Mouse (Mus musculus): ENCODE results near the gene Cd84. TPM values are rescaled to one million over a fixed set of nuclear protein-coding genes. Genes with fewer than 3 reads are reported as not detected.

Cd84 gene
- total and polyA plus RNA-seq, 3 experiments = 12.7 to 24.3 (median 17.4) TPM

DNA sequence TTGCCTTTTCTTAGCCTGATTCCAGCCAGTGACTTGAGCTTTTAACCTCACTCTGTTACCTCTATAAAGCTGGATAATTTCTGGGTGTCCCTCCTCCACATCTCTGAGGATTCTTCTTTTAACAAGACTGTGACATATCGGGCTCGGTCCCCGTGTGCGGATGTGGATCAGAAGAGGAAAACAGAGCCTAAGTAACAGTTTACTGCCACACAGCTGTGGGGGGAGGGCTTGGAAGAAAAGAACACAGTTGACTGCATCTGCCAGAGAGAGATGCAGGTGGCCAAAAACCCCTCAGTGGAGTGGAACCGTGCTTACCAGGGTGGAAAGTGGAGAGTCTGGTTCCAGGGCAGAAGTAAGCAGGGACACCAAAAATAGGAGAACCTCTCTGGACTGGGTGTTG is 79.7 kb downstream of the Cd84 start (continued):
- TF ChIP-seq MYC (IDR thresholded peaks at IDR 0.05; ENCODE audit: low read depth, low read length) (peak; percentile 49), ZMIZ1 (IDR thresholded peaks at IDR 0.05; ENCODE audit: low read depth, low read length) (0 out of 2 replicates have a peak, but pooled peaks have one; percentile 26), MAZ (IDR thresholded peaks at IDR 0.05; ENCODE audit: low read depth, low read length) (peak; percentile 82), MAFK (IDR thresholded peaks at IDR 0.05; ENCODE audit: insufficient replicate concordance, low read length) (peak; percentile 74), KAT2A (IDR thresholded peaks at IDR 0.05; ENCODE audit: insufficient replicate concordance, low read length) (0 out of 2 replicates have a peak, but pooled peaks have one; percentile 53), MEF2A (IDR thresholded peaks at IDR 0.05; ENCODE audit: borderline replicate concordance, low read depth, low read length) (peak; percentile 86), ETS1 (conservative IDR thresholded peaks at IDR 0.05; ENCODE audit: low read depth, low read length) (peak; percentile 86), TCF12 (IDR thresholded peaks at IDR 0.05; ENCODE audit: low read depth, low read length) (peak; percentile 96), PAX5 (IDR thresholded peaks at IDR 0.05; ENCODE audit: low read length) (no peak), UBTF (IDR thresholded peaks at IDR 0.05; ENCODE audit: low read depth, low read length) (no peak), BHLHE40 (IDR thresholded peaks at IDR 0.05; ENCODE audit: low read depth, low read length) (peak; percentile 83), IRF4 (IDR thresholded peaks at IDR 0.05; ENCODE audit: low read depth, low read length) (peak; percentile 76), USF2 (conservative IDR thresholded peaks at IDR 0.05; ENCODE audit: low read depth, low read length) (no peak), ELF1 (IDR thresholded peaks at IDR 0.05; ENCODE audit: low read depth, low read length) (peak; percentile 54), SIN3A (IDR thresholded peaks at IDR 0.05; ENCODE audit: low read length) (peak; percentile 96)

DNA sequence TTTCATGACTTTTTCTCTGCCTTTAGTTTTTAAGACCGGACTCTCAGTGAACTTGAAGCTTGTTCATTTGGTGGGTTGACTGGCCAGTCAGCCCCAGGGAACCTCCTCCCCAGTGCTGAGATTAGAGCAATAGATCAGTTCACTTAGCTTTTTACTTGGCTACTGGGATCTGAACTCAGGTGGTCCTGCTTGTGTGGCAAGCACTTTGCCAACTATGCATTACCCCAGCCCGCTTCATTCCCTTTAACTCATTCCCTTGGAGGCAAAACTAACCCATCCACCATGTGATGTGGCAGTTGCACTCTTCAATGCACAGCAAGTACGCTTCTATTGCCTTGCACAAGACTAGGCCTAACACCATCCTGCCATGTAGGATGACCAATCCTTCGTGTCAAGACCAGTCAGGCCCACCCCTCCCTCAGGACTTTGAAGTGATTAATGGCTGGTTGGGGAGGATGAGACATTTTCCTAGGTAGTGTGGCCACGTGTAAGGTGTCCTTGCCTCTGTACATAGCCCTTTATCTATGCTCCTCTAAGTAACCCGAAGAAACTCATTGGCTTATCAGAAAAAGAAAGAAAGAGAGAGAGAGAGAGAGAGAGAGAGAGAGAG is 80.5 kb downstream of the Cd84 start:
- Histone ChIP-seq H3K27ac (ENCODE audit: insufficient read depth, low read depth) (peak overlapping the region; percentile 91), H3K9ac (ENCODE audit: insufficient read depth, low read depth) (peak overlapping the region; percentile 59), H3K36me3 (replicated peaks in 1 of 2; ENCODE audit: control insufficient read depth in 1 of 2, insufficient read depth in 1 of 2, low read length in 1 of 2) (peaks cover 17 to 28% of the 10 kb centered on the region in 2 experiments), H3K9me3 (replicated peaks; ENCODE audit: low read length) (peaks cover 20% of the 10 kb centered on the region), H3K4me1 (ENCODE audit: control insufficient read depth in 1 of 2, insufficient read depth in 2 of 2) (peaks cover 6 to 31% of the 10 kb centered on the region in 2 experiments; a peak in 3 of 4 replicates), H3K4me2 (ENCODE audit: insufficient read depth, low read depth, poor library complexity, severe bottlenecking) (peak overlapping the region; percentile 93), H3K27me3 (replicated peaks) (no peaks in the 10 kb centered on the region), H3K79me2 (replicated peaks; ENCODE audit: control insufficient read depth, extremely low read depth, insufficient read depth, poor library complexity, severe bottlenecking) (peaks cover 38% of the 10 kb centered on the region), H3K4me3 (replicated peaks in 1 of 3; ENCODE audit: low read depth in 2 of 3, low read length in 2 of 3, poor library complexity in 1 of 3) (peak overlapping the region; percentile 43 to 74 (median 64))
- dilution Hi-C loops (cut with MboI; ENCODE audit: extremely low pct_ligation_motif_present, extremely low pct_unique_long_range_greater_than_20kb, low sequenced_read_pairs) (no loop called here), in situ Hi-C loops (cut with MboI; ENCODE audit: low pct_ligation_motif_present, low pct_unique_long_range_greater_than_20kb, low sequenced_read_pairs) (loop anchor here (5.0 kb wide), 1 partner anchor 78 kb away; no protein-coding TSS in a partner anchor)
- peak; percentile 30 for DNase-seq (ENCODE audit: extremely low read depth)
- no peak for TF ChIP-seq ZNF384 (IDR thresholded peaks at IDR 0.05; ENCODE audit: low read depth, low read length)
- no peak for TF ChIP-seq RCOR1 (conservative IDR thresholded peaks at IDR 0.05; ENCODE audit: low read depth, low read length)
- no peak for TF ChIP-seq JUND (conservative IDR thresholded peaks at IDR 0.05; ENCODE audit: low read depth, low read length)
- peak; percentile 11; the same call in 1 of the 2 replicates for TF ChIP-seq IRF4 (IDR thresholded peaks at IDR 0.05; ENCODE audit: low read depth, low read length)
- TF ChIP-seq MEF2A (IDR thresholded peaks at IDR 0.05; ENCODE audit: borderline replicate concordance, low read depth, low read length) = no peak
- TF ChIP-seq CHD2 (IDR thresholded peaks at IDR 0.05; ENCODE audit: low read length) = 0 out of 2 replicates have a peak, but pooled peaks have one; percentile 36
- no peak for TF ChIP-seq ZMIZ1 (IDR thresholded peaks at IDR 0.05; ENCODE audit: low read depth, low read length)
- TF ChIP-seq CHD1 (IDR thresholded peaks at IDR 0.05; ENCODE audit: low read depth, low read length) = no peak
- TF ChIP-seq EP300 (IDR thresholded peaks at IDR 0.05; ENCODE audit: low read length) = peak; percentile 42; the same call in 1 of the 2 replicates
- TF ChIP-seq TBP (conservative IDR thresholded peaks at IDR 0.05; ENCODE audit: low read depth, low read length) = no peak
- TF ChIP-seq ZC3H11A (IDR thresholded peaks at IDR 0.05; ENCODE audit: low read depth, low read length) = no peak
- peak; percentile 75 for TF ChIP-seq MXI1 (IDR thresholded peaks at IDR 0.05; ENCODE audit: low read depth, low read length)
- TF ChIP-seq USF2 (conservative IDR thresholded peaks at IDR 0.05; ENCODE audit: low read depth, low read length) = no peak
- TF ChIP-seq NRF1 (IDR thresholded peaks at IDR 0.05; ENCODE audit: low read depth, low read length) = no peak
- no peak for TF ChIP-seq MAZ (IDR thresholded peaks at IDR 0.05; ENCODE audit: low read depth, low read length)
- TF ChIP-seq CTCF (conservative IDR thresholded peaks at IDR 0.05 in 1 of 2, IDR thresholded peaks at IDR 0.05 in 1 of 2; ENCODE audit: low read depth in 2 of 2, low read length in 2 of 2) = no peak
- no peak for TF ChIP-seq GABPA (IDR thresholded peaks at IDR 0.05; ENCODE audit: insufficient replicate concordance, low read depth, low read length)
- TF ChIP-seq HCFC1 (IDR thresholded peaks at IDR 0.05; ENCODE audit: low read depth, low read length) = no peak
- TF ChIP-seq KAT2A (IDR thresholded peaks at IDR 0.05; ENCODE audit: insufficient replicate concordance, low read length) = 0 out of 2 replicates have a peak, but pooled peaks have one; percentile 28
- TF ChIP-seq RAD21 (IDR thresholded peaks at IDR 0.05; ENCODE audit: low read depth, low read length) = no peak
- no peak for TF ChIP-seq ETS1 (conservative IDR thresholded peaks at IDR 0.05; ENCODE audit: low read depth, low read length)
- TF ChIP-seq JUN (IDR thresholded peaks at IDR 0.05; ENCODE audit: insufficient read depth, low read depth, low read length) = no peak
- no peak for TF ChIP-seq ZKSCAN1 (IDR thresholded peaks at IDR 0.05; ENCODE audit: borderline replicate concordance, low read depth, low read length)
- no peak; the same call in 1 of the 2 replicates for TF ChIP-seq NELFE (IDR thresholded peaks at IDR 0.05; ENCODE audit: low read depth, low read length)
- peak; percentile 83 for TF ChIP-seq MAX (IDR thresholded peaks at IDR 0.05; ENCODE audit: low read length)
- no peak for TF ChIP-seq TCF12 (IDR thresholded peaks at IDR 0.05; ENCODE audit: low read depth, low read length)
- no peak for TF ChIP-seq SIN3A (IDR thresholded peaks at IDR 0.05; ENCODE audit: low read length)
- no peak for TF ChIP-seq MAFK (IDR thresholded peaks at IDR 0.05; ENCODE audit: insufficient replicate concordance, low read length)
- TF ChIP-seq SMC3 (IDR thresholded peaks at IDR 0.05; ENCODE audit: low read depth, low read length) = no peak
